Mouse (Mus musculus): Measurements from ENCODE around the gene Plcb2. TPM values are rescaled to one million over a fixed set of nuclear protein-coding genes. Genes with fewer than 3 reads are reported as not detected.

Plcb2 gene
- total and polyA plus RNA-seq, 2 experiments from 2014 or later, result 0.63 to 2.4 TPM

GRCm38 (mm10) chr2:118680926-118681325, 47.3 kb downstream of the Plcb2 start:
- DNase-seq (ENCODE audit: low spot score), result no peak

GRCm38 (mm10) chr2:118679577-118679976, 48.7 kb downstream of the Plcb2 start:
- Histone ChIP-seq H3K9ac (replicated peaks; ENCODE audit: low read length, poor library complexity, severe bottlenecking) (no peak overlapping the region), H3K9me3 (ENCODE audit: low read length) (no peaks in the 10 kb centered on the region), H3K4me1 (ENCODE audit: insufficient read depth, low read length) (peaks cover 12% of the 10 kb centered on the region; the same call in 1 of the 2 replicates), H3K36me3 (ENCODE audit: insufficient read depth, low read length) (peaks cover 21% of the 10 kb centered on the region; the same call in 1 of the 2 replicates), H3K4me2 (ENCODE audit: low read depth, low read length, poor library complexity, severe bottlenecking) (no peak overlapping the region), H3K27me3 (ENCODE audit: insufficient read depth, low read length) (0 out of 2 replicates have a peak, but pooled peaks cover 7% of the 10 kb centered on the region), H3K27ac (ENCODE audit: low read depth, low read length) (no peak overlapping the region), H3K4me3 (ENCODE audit: low read depth, low read length) (no peak overlapping the region)
- WGBS, result 88% methylated on average over 3 of the region's 3 CpGs
- DNase-seq (ENCODE audit: low spot score) (no peak), ATAC-seq (ENCODE audit: low FRiP score) (no peak)
- TF ChIP-seq CTCF (IDR thresholded peaks at IDR 0.05), result no peak

More at GRCm38 (mm10) chr2:118680926-118681325, 47.3 kb downstream of the Plcb2 start:
- no peak for TF ChIP-seq CTCF (IDR thresholded peaks at IDR 0.05)
- Histone ChIP-seq H3K27me3 (ENCODE audit: insufficient read depth, low read length) (0 out of 2 replicates have a peak, but pooled peaks cover 4% of the 10 kb centered on the region), H3K4me1 (ENCODE audit: insufficient read depth, low read length) (peaks cover 12% of the 10 kb centered on the region; the same call in 1 of the 2 replicates), H3K27ac (ENCODE audit: low read depth, low read length) (no peak overlapping the region), H3K9me3 (ENCODE audit: low read length) (no peaks in the 10 kb centered on the region), H3K36me3 (ENCODE audit: insufficient read depth, low read length) (peaks cover 21% of the 10 kb centered on the region; the same call in 1 of the 2 replicates), H3K4me2 (ENCODE audit: low read depth, low read length, poor library complexity, severe bottlenecking) (no peak overlapping the region), H3K4me3 (ENCODE audit: low read depth, low read length) (no peak overlapping the region), H3K9ac (replicated peaks; ENCODE audit: low read length, poor library complexity, severe bottlenecking) (no peak overlapping the region)
- 92% methylated on average over 6 of the region's 6 CpGs for WGBS
- ATAC-seq (ENCODE audit: low FRiP score), result no peak

- H3K27me3 ChIP-seq (ENCODE audit: insufficient read depth, low read length), result 0 out of 2 replicates have a peak, but pooled peaks cover 7% of the 10 kb centered on the region
- no peak overlapping the region for H3K27ac ChIP-seq (ENCODE audit: low read depth, low read length)
- 0 out of 2 replicates have a peak overlapping the region, but pooled peaks have one; percentile 64 for H3K9ac ChIP-seq (replicated peaks; ENCODE audit: low read length, poor library complexity, severe bottlenecking)
- 30% methylated on average over 4 of the region's 4 CpGs for WGBS
- H3K9me3 ChIP-seq (ENCODE audit: low read length), result no peaks in the 10 kb centered on the region
- H3K36me3 ChIP-seq (ENCODE audit: insufficient read depth, low read length), result peaks cover 21% of the 10 kb centered on the region; the same call in 1 of the 2 replicates
- ATAC-seq (ENCODE audit: low FRiP score), result no peak; the same call in 1 of the 2 replicates
- no peak for TF ChIP-seq CTCF (IDR thresholded peaks at IDR 0.05)
- H3K4me3 ChIP-seq (ENCODE audit: low read depth, low read length), result peak overlapping the region; percentile 48; the same call in 1 of the 2 replicates
- H3K4me2 ChIP-seq (ENCODE audit: low read depth, low read length, poor library complexity, severe bottlenecking), result peak overlapping the region; percentile 89
- no peak for DNase-seq (ENCODE audit: low spot score)
- peaks cover 12% of the 10 kb centered on the region; the same call in 1 of the 2 replicates for H3K4me1 ChIP-seq (ENCODE audit: insufficient read depth, low read length)
Observed at GRCm38 (mm10) chr2:118677817-118678216, 50.4 kb downstream of the Plcb2 start.

GRCm38 (mm10) chr2:118676839-118677741, 51.1 kb downstream of the Plcb2 start:
- Histone ChIP-seq H3K9ac (replicated peaks; ENCODE audit: low read length, poor library complexity, severe bottlenecking) (peak overlapping the region; percentile 64), H3K4me2 (ENCODE audit: low read depth, low read length, poor library complexity, severe bottlenecking) (peak overlapping the region; percentile 89), H3K4me3 (ENCODE audit: low read depth, low read length) (peak overlapping the region; percentile 48), H3K27ac (ENCODE audit: low read depth, low read length) (no peak overlapping the region), H3K9me3 (ENCODE audit: low read length) (no peaks in the 10 kb centered on the region), H3K27me3 (ENCODE audit: insufficient read depth, low read length) (0 out of 2 replicates have a peak, but pooled peaks cover 7% of the 10 kb centered on the region), H3K36me3 (ENCODE audit: insufficient read depth, low read length) (peaks cover 17% of the 10 kb centered on the region; the same call in 1 of the 2 replicates), H3K4me1 (ENCODE audit: insufficient read depth, low read length) (peaks cover 12% of the 10 kb centered on the region; the same call in 1 of the 2 replicates)
- no peak for TF ChIP-seq CTCF (IDR thresholded peaks at IDR 0.05)
- DNase-seq (ENCODE audit: low spot score) (no peak), ATAC-seq (ENCODE audit: low FRiP score) (peak; percentile 39)
- WGBS, result 2% methylated on average over 71 of the region's 89 CpGs

- Histone ChIP-seq H3K9me3 (ENCODE audit: low read length) (no peaks in the 10 kb centered on the region), H3K36me3 (ENCODE audit: insufficient read depth, low read length) (peaks cover 4% of the 10 kb centered on the region; the same call in 1 of the 2 replicates), H3K4me3 (ENCODE audit: low read depth, low read length) (no peak overlapping the region), H3K4me1 (ENCODE audit: insufficient read depth, low read length) (peaks cover 14% of the 10 kb centered on the region; the same call in 1 of the 2 replicates), H3K4me2 (ENCODE audit: low read depth, low read length, poor library complexity, severe bottlenecking) (no peak overlapping the region), H3K9ac (replicated peaks; ENCODE audit: low read length, poor library complexity, severe bottlenecking) (no peak overlapping the region), H3K27me3 (ENCODE audit: insufficient read depth, low read length) (0 out of 2 replicates have a peak, but pooled peaks cover 7% of the 10 kb centered on the region), H3K27ac (ENCODE audit: low read depth, low read length) (no peak overlapping the region)
- DNase-seq (ENCODE audit: low spot score) (no peak), ATAC-seq (ENCODE audit: low FRiP score) (no peak)
- TF ChIP-seq CTCF (IDR thresholded peaks at IDR 0.05), result no peak
- 36% methylated on average over 7 of the region's 7 CpGs for WGBS
Observed at GRCm38 (mm10) chr2:118674500-118674899, 53.7 kb downstream of the Plcb2 start.
